Mouse (Mus musculus) CH12.LX (cell line): ENCODE data around the gene Cacna1a. TPM values are rescaled to one million over a fixed set of nuclear protein-coding genes. Genes with fewer than 3 reads are reported as not detected.

Experiments
- DNase-seq: peaks from one replicate; pipeline ENCODE4 v3.0.0-alpha.2; 2013; ENCODE audit errors: extremely low read depth
- H3K27ac ChIP-seq: 2 replicates; pipeline ENCODE4 v1.5.1; 2012; ENCODE audit warnings: low read depth, mild to moderate bottlenecking, control low read depth, moderate library complexity; ENCODE audit not compliant: insufficient read depth
- H3K27me3 ChIP-seq: replicated peaks from 2 replicates; pipeline ENCODE3; 2012; ENCODE audit warnings: inconsistent platforms
- H3K36me3 ChIP-seq, 2 experiments: replicated peaks in 1 of 2; 2 replicates each; pipeline versions ENCODE3 to v1.6.1; 2012; ENCODE audit warnings: inconsistent platforms in 1 of 2, low read length in 1 of 2, mild to moderate bottlenecking in 1 of 2, mixed read lengths in 1 of 2, moderate library complexity in 1 of 2; ENCODE audit not compliant: control insufficient read depth in 1 of 2, insufficient read depth in 1 of 2
- H3K4me1 ChIP-seq, 2 experiments: 2 replicates each; pipeline ENCODE4 v1.6.1; 2012; ENCODE audit warnings: inconsistent platforms in 1 of 2, moderate library complexity in 1 of 2; ENCODE audit not compliant: insufficient read depth in 2 of 2, control insufficient read depth in 1 of 2
- H3K4me2 ChIP-seq: 2 replicates; pipeline ENCODE4 v1.6.1; 2012; ENCODE audit warnings: low read depth, mild to moderate bottlenecking, control low read depth; ENCODE audit not compliant: poor library complexity, insufficient read depth, severe bottlenecking
- H3K4me3 ChIP-seq, 3 experiments: fragments of 150-350 bp in 1 of 3; sonication (generic) in 1 of 3; replicated peaks in 1 of 3; 2 replicates each; pipeline versions ENCODE3 to v1.5.1; 2011 to 2012; ENCODE audit warnings: low read depth in 2 of 3, low read length in 2 of 3, mild to moderate bottlenecking in 2 of 3, moderate library complexity in 2 of 3, control low read depth in 1 of 3, improper control_type of control experiment in 1 of 3, inconsistent platforms in 1 of 3, mixed read lengths in 1 of 3; ENCODE audit not compliant: poor library complexity in 1 of 3
- H3K79me2 ChIP-seq: replicated peaks from 2 replicates; pipeline ENCODE4 v1.6.1; 2012; ENCODE audit warnings: mild to moderate bottlenecking, moderate library complexity; ENCODE audit not compliant: control insufficient read depth, poor library complexity, insufficient read depth, severe bottlenecking; ENCODE audit errors: extremely low read depth
- H3K9ac ChIP-seq: 2 replicates; pipeline ENCODE4 v1.6.1; 2012; ENCODE audit warnings: low read depth, mild to moderate bottlenecking, control low read depth, moderate library complexity; ENCODE audit not compliant: insufficient read depth
- H3K9me3 ChIP-seq: replicated peaks from 2 replicates; pipeline ENCODE3; 2012; ENCODE audit warnings: low read length, inconsistent platforms, mixed read lengths
- CHD1 ChIP-seq: IDR thresholded peaks from 2 replicates; pipeline ENCODE4 v1.6.1; 2012; ENCODE audit warnings: low read depth, low read length, improper control_type of control experiment, inconsistent platforms
- CHD2 ChIP-seq: IDR thresholded peaks from 2 replicates; pipeline ENCODE4 v1.6.1; 2011; ENCODE audit warnings: low read length, improper control_type of control experiment
- EP300 ChIP-seq: IDR thresholded peaks from 2 replicates; pipeline ENCODE4 v1.6.1; 2011; ENCODE audit warnings: low read length, improper control_type of control experiment
- GABPA ChIP-seq: IDR thresholded peaks from 2 replicates; pipeline ENCODE4 v1.6.1; 2012; ENCODE audit warnings: low read depth, low read length, improper control_type of control experiment, inconsistent platforms; ENCODE audit not compliant: insufficient replicate concordance
- IRF4 ChIP-seq: IDR thresholded peaks from 2 replicates; pipeline ENCODE4 v1.6.1; 2014; ENCODE audit warnings: low read depth, mild to moderate bottlenecking, inconsistent platforms, low read length, improper control_type of control experiment
- JUND ChIP-seq: conservative IDR thresholded peaks from 2 replicates; pipeline ENCODE4 v1.6.1; 2011; ENCODE audit warnings: low read depth, low read length, improper control_type of control experiment
- KAT2A ChIP-seq: IDR thresholded peaks from 2 replicates; pipeline ENCODE4 v1.6.1; 2012; ENCODE audit warnings: low read length, improper control_type of control experiment, inconsistent platforms; ENCODE audit not compliant: insufficient replicate concordance
- MEF2A ChIP-seq: IDR thresholded peaks from 2 replicates; pipeline ENCODE4 v1.6.1; 2014; ENCODE audit warnings: low read depth, mild to moderate bottlenecking, inconsistent platforms, low read length, improper control_type of control experiment, borderline replicate concordance
- MXI1 ChIP-seq: IDR thresholded peaks from 2 replicates; pipeline ENCODE4 v1.6.1; 2011; ENCODE audit warnings: mild to moderate bottlenecking, low read depth, low read length, improper control_type of control experiment
- MYC ChIP-seq: IDR thresholded peaks from 2 replicates; pipeline ENCODE4 v1.6.1; 2011; ENCODE audit warnings: low read depth, mild to moderate bottlenecking, improper control_type of control experiment, low read length
- NELFE ChIP-seq: IDR thresholded peaks from 2 replicates; pipeline ENCODE4 v1.6.1; 2011; ENCODE audit warnings: low read depth, low read length, improper control_type of control experiment
- PAX5 ChIP-seq: IDR thresholded peaks from 2 replicates; pipeline ENCODE4 v1.6.1; 2012; ENCODE audit warnings: low read length, inconsistent platforms, mixed read lengths
- POLR2A ChIP-seq: IDR thresholded peaks from 2 replicates; pipeline ENCODE4 v1.6.1; 2011; ENCODE audit warnings: low read depth, mild to moderate bottlenecking, improper control_type of control experiment, low read length
- RAD21 ChIP-seq: IDR thresholded peaks from 2 replicates; pipeline ENCODE4 v1.6.1; 2011; ENCODE audit warnings: low read depth, mild to moderate bottlenecking, low read length, improper control_type of control experiment, moderate library complexity
- RCOR1 ChIP-seq: conservative IDR thresholded peaks from 2 replicates; pipeline ENCODE4 v1.6.1; 2012; ENCODE audit warnings: low read depth, mild to moderate bottlenecking, inconsistent platforms, low read length, improper control_type of control experiment
- SIN3A ChIP-seq: IDR thresholded peaks from 2 replicates; pipeline ENCODE4 v1.6.1; 2012; ENCODE audit warnings: low read length, improper control_type of control experiment, inconsistent platforms
- SMC3 ChIP-seq: IDR thresholded peaks from 2 replicates; pipeline ENCODE4 v1.6.1; 2011; ENCODE audit warnings: low read depth, low read length, improper control_type of control experiment
- TBP ChIP-seq: conservative IDR thresholded peaks from 2 replicates; pipeline ENCODE4 v1.6.1; 2011; ENCODE audit warnings: low read depth, low read length, improper control_type of control experiment
- TCF12 ChIP-seq: IDR thresholded peaks from 2 replicates; pipeline ENCODE4 v1.6.1; 2014; ENCODE audit warnings: low read depth, mild to moderate bottlenecking, inconsistent platforms, low read length, improper control_type of control experiment
- USF1 ChIP-seq: IDR thresholded peaks from 2 replicates; pipeline ENCODE4 v1.6.1; 2014; ENCODE audit warnings: low read depth, mild to moderate bottlenecking, inconsistent platforms, low read length, improper control_type of control experiment
- USF2 ChIP-seq: conservative IDR thresholded peaks from 2 replicates; pipeline ENCODE4 v1.6.1; 2011; ENCODE audit warnings: low read depth, low read length, improper control_type of control experiment
- ZKSCAN1 ChIP-seq: IDR thresholded peaks from 2 replicates; pipeline ENCODE4 v1.6.1; 2012; ENCODE audit warnings: low read depth, inconsistent platforms, low read length, improper control_type of control experiment, borderline replicate concordance
- dilution Hi-C: fragments of 300-500 bp; cut with MboI; formaldehyde crosslinking; loops from 2 replicates; pipeline ENCODE4 v1.14.3; 2020; ENCODE audit warnings: low sequenced_read_pairs; ENCODE audit not compliant: extremely low pct_unique_long_range_greater_than_20kb, extremely low pct_ligation_motif_present
- in situ Hi-C: fragments of 300-500 bp; cut with MboI; formaldehyde crosslinking; loops from 3 replicates; pipeline ENCODE4 v1.14.3; 2019; ENCODE audit warnings: low sequenced_read_pairs, low pct_ligation_motif_present, low pct_unique_long_range_greater_than_20kb, mixed read lengths
- polyA plus RNA-seq: library from polyadenylated mRNA; unstranded; fragments of >175 nt; gene quantifications from 2 replicates; pipeline ENCODE4 v1.2.1, GENCODE M21; 2012; ENCODE audit warnings: low read depth; ENCODE audit not compliant: insufficient read length
- total RNA-seq, 2 experiments: library from RNA; depleted of rRNA; stranded (reverse); fragments of 300-350 nt in 1 of 2; fragments of >200 nt in 1 of 2; gene quantifications; 2 replicates each; pipeline ENCODE4 v1.2.3; 2012 to 2014

Cacna1a gene
- total and polyA plus RNA-seq, 3 experiments = 2.6 to 9.4 (median 6.9) TPM

DNA sequence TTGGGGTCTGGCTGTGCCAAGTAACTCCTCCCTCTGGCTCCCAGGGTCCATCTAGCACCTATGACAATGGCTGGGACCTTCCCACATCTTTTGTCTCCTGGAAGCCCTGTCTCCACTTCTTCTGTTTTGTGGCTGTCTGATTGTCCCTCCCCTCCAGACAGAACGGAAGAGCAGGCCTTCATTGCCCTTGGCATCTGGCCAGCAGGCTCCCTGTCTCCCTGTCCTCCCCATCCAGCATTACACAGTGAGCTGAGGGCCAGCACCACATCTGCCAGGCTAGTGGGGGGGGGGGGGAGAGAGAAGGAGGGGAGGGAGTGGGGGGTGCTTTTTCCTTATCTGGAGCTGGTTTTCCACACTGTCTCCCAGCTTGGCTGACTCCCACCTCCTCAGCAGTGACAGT lies 53.8 kb downstream of the Cacna1a start:
- Histone ChIP-seq H3K9ac (no peak overlapping the region), H3K79me2 (no peaks in the 10 kb centered on the region), H3K9me3 (no peaks in the 10 kb centered on the region), H3K4me2 (no peak overlapping the region), H3K36me3 (no peaks in the 10 kb centered on the region), H3K27ac (no peak overlapping the region), H3K27me3 (peaks cover 86% of the 10 kb centered on the region), H3K4me3 (no peak overlapping the region), H3K4me1 (0 out of 4 replicates have a peak, but pooled peaks cover 0 to 3% of the 10 kb centered on the region in 2 experiments)
- TF ChIP-seq MXI1 = no peak
- TF ChIP-seq JUND = no peak
- TF ChIP-seq GABPA = no peak
- TF ChIP-seq PAX5 = no peak
- TF ChIP-seq TCF12 = no peak
- no peak for TF ChIP-seq RCOR1
- TF ChIP-seq IRF4 = no peak
- no peak for TF ChIP-seq ZKSCAN1
- TF ChIP-seq CHD1 = no peak
- TF ChIP-seq USF1 = no peak
- no peak for TF ChIP-seq MEF2A
- TF ChIP-seq EP300 = no peak
- TF ChIP-seq MYC = no peak
- no peak for TF ChIP-seq USF2
- no peak for TF ChIP-seq RAD21
- TF ChIP-seq SMC3 = no peak
- no peak for DNase-seq
- in situ Hi-C loops = no loop called here
- dilution Hi-C loops = no loop called here

DNA sequence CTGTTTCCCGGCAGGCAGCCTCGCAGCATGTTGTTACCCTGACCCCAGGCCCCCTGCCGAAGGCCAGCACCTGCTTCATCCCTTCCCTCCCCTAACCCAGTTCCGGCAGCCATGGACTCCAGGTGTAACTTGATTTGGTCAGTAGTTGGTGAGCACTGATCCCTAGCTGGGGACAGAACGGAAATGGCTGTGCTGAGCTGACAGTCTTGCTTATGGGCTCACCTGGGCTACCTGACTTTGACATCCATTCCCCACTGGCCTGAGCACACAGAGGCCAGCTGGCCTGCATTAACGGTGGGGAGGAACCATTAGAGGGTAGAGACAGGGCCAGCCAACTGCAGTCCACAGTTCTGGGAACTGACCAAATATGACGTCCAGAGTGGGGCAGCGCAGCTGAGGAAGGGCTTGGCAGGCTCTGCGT lies 58.3 kb downstream of the Cacna1a start:
- H3K79me2 ChIP-seq = no peaks in the 10 kb centered on the region
- 0 out of 4 replicates have a peak, but pooled peaks cover 0 to 3% of the 10 kb centered on the region in 2 experiments for H3K4me1 ChIP-seq
- no peaks in the 10 kb centered on the region for H3K36me3 ChIP-seq
- H3K27me3 ChIP-seq = peaks cover 88% of the 10 kb centered on the region
- DNase-seq = no peak
- H3K9ac ChIP-seq = no peak overlapping the region
- H3K9me3 ChIP-seq = no peaks in the 10 kb centered on the region
- dilution Hi-C loops = no loop called here
- no peak overlapping the region for H3K27ac ChIP-seq
- in situ Hi-C loops = no loop called here
- H3K4me2 ChIP-seq = no peak overlapping the region
- no peak for TF ChIP-seq MYC
- TF ChIP-seq JUND = no peak
- no peak for TF ChIP-seq MEF2A
- no peak for TF ChIP-seq TBP
- no peak for TF ChIP-seq NELFE
- TF ChIP-seq POLR2A = no peak
- no peak for TF ChIP-seq KAT2A
- TF ChIP-seq CHD2 = no peak
- no peak for TF ChIP-seq RAD21
- TF ChIP-seq SIN3A = no peak
- no peak overlapping the region for H3K4me3 ChIP-seq
